Comparison of ENCODE assay signal across 32 mouse cellular contexts in the genomic region with DNA sequence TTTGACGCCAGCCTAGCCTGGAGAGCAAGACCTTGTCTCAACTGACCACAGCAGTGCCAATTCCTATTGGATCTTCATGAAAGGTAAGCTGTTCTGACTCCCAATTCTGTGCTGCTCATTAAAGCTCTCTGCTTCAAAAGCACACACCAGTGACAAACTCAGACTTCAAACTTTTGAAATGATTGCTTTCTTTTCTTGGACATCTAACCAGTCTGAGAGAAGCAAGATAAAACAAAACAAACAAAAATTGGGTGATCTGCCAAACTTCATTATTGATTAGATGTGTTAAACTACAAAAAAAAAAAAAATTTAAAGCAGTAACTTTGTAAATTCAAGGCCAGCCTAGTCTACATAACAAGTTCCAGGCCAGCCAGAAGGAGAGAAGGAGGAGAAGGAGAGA.
"Had no signal": no experiment of that assay in that cellular context is flagged by ENCODE, and none has a peak within 500 bp of the region (broad histone marks: within the 10 kb centered on the region; RNA-seq: fewer than 3 reads in every experiment).

No protein-coding gene starts in this region.

- H3K4me2 ChIP-seq: limb, embryonic 12.5 days; limb, embryonic 13.5 days; limb, embryonic 15.5 days; liver, embryonic 11.5 days; liver, embryonic 12.5 days; liver, embryonic 13.5 days; liver, embryonic 15.5 days; lung, embryonic 14.5 days; lung, embryonic 15.5 days; midbrain, embryonic 11.5 days; midbrain, embryonic 12.5 days; midbrain, embryonic 13.5 days; midbrain, embryonic 15.5 days; neural tube, embryonic 12.5 days had no signal

- H3K27ac ChIP-seq: left cerebral cortex, adult 2 months; limb, embryonic 10.5 days; limb, embryonic 12.5 days; limb, embryonic 13.5 days; limb, embryonic 15.5 days; liver, embryonic 12.5 days; liver, embryonic 13.5 days; liver, embryonic 14.5 days; liver, embryonic 15.5 days; lung, embryonic 15.5 days; macrophage; midbrain, embryonic 10.5 days; midbrain, embryonic 12.5 days; midbrain, embryonic 13.5 days; midbrain, embryonic 15.5 days; neural tube, embryonic 12.5 days had no signal

- DNase-seq: left cerebral cortex, postnatal 4 days; liver; liver, embryonic 13.5 days; lung, adult 18-20 months; lung, adult 2 months; lung, embryonic 14.5 days; lung, postnatal 10 days; lung, postnatal 14 days; lung, postnatal 36 days; lung, postnatal 4 days; midbrain, embryonic 14.5 days had no signal

- H3K4me3 ChIP-seq: left cerebral cortex, adult 2 months; limb, embryonic 10.5 days; limb, embryonic 12.5 days; limb, embryonic 13.5 days; limb, embryonic 15.5 days; liver, embryonic 12.5 days; liver, embryonic 13.5 days; liver, embryonic 15.5 days; lung, embryonic 15.5 days; megakaryocyte, embryonic 14.5 days; midbrain, embryonic 10.5 days; midbrain, embryonic 12.5 days; midbrain, embryonic 13.5 days; midbrain, embryonic 15.5 days; myocyte; neural tube, embryonic 12.5 days had no signal

- H3K36me3 ChIP-seq: limb, embryonic 10.5 days; limb, embryonic 12.5 days; limb, embryonic 13.5 days; limb, embryonic 15.5 days; liver, embryonic 12.5 days; liver, embryonic 13.5 days; liver, embryonic 15.5 days; lung, embryonic 15.5 days; midbrain, embryonic 10.5 days; midbrain, embryonic 12.5 days; midbrain, embryonic 13.5 days; midbrain, embryonic 15.5 days; neural tube, embryonic 12.5 days had no signal

- ATAC-seq: liver, embryonic 12.5 days; lung, postnatal 0 days; midbrain, embryonic 13.5 days; midbrain, embryonic 15.5 days; midbrain, embryonic 16.5 days had no signal

- H3K27me3 ChIP-seq: limb, embryonic 12.5 days; limb, embryonic 15.5 days; liver, embryonic 12.5 days; megakaryocyte, embryonic 14.5 days; midbrain, embryonic 12.5 days; midbrain, embryonic 13.5 days; midbrain, embryonic 15.5 days; neural tube, embryonic 12.5 days had no signal

- H3K9ac ChIP-seq: limb, embryonic 12.5 days; limb, embryonic 13.5 days; limb, embryonic 15.5 days; liver, embryonic 12.5 days; liver, embryonic 13.5 days; liver, embryonic 14.5 days; liver, embryonic 15.5 days; lung, embryonic 14.5 days; lung, embryonic 15.5 days; midbrain, embryonic 12.5 days; midbrain, embryonic 13.5 days; midbrain, embryonic 15.5 days; neural tube, embryonic 12.5 days had no signal

- H3K9me3 ChIP-seq: limb, embryonic 10.5 days; limb, embryonic 12.5 days; limb, embryonic 13.5 days; limb, embryonic 15.5 days; liver, embryonic 12.5 days; liver, embryonic 13.5 days; liver, embryonic 15.5 days; lung, embryonic 15.5 days; megakaryocyte, embryonic 14.5 days; midbrain, embryonic 10.5 days; midbrain, embryonic 12.5 days; midbrain, embryonic 13.5 days; midbrain, embryonic 15.5 days; neural tube, embryonic 12.5 days had no signal
